Mouse (Mus musculus) liver, embryonic 14.5 days (tissue): Measurements from ENCODE around the gene Cpvl.

Source experiments
- CTCF ChIP-seq: IDR thresholded peaks from 2 replicates; pipeline ENCODE4 v1.5.1; 2016; ENCODE audit warnings: antibody characterized with exemption, low read depth, control low read depth
- EP300 ChIP-seq: IDR thresholded peaks from 2 replicates; pipeline ENCODE4 v1.6.1; 2016; ENCODE audit warnings: antibody characterized with exemption, low read depth

DNA sequence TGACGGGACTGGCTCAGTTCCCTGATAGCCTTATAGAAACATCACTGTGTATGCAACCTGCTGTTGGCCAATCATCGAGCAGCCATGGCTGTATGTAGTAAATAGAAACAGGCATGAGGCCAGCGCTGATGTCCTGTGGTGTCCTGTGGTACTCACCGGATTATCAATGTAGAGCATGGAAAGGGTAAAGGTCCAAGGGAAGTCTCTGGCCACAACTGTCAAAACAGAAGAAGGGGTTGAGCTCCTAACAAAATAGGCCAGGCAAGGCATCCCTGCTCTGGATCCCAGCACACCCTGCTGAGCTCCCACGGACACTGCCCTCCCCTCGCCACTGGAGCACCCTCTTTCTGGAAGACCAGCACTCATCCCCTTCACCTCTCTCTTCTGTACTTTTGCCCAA, 25.1 kb downstream of the Cpvl start:
- TF ChIP-seq CTCF (no peak), EP300 (no peak)
